Mouse (Mus musculus): ENCODE measurements around the gene Mid2. TPM values are rescaled to one million over a fixed set of nuclear protein-coding genes. Genes with fewer than 3 reads are reported as not detected.
A peak's percentile ranks its signal among the peaks of the same experiment; 100 is the strongest.
"Not testable (repeated sequence)": the region's sequence is repeated elsewhere in the genome, so short reads cannot be mapped to it uniquely, and the experiment has no call there.

Mid2 gene
- polyA plus RNA-seq (2012; ENCODE audit: insufficient read depth, low replicate concordance), result not detected in 2 replicates

GRCm38 (mm10) chrX:140664479-140665241 lies at the start of gene Mid2:
Mid2 (plus strand) TSS chrX:140664599.
- peaks cover 10% of the 10 kb centered on the region; the same call in 1 of the 2 replicates for H3K4me1 ChIP-seq
- TF ChIP-seq FLI1 (IDR thresholded peaks at IDR 0.05; ENCODE audit: low read length), result no peak
- H3K27me3 ChIP-seq (replicated peaks), result peaks cover 74% of the 10 kb centered on the region
- peaks cover 4% of the 10 kb centered on the region; the same call in 1 of the 2 replicates for H3K9me3 ChIP-seq
- H3K4me3 ChIP-seq (replicated peaks), result peak within 1 kb of the TSS; percentile 90
- H3K36me3 ChIP-seq (replicated peaks; ENCODE audit: low read length), result no peaks in the 10 kb centered on the region

DNA sequence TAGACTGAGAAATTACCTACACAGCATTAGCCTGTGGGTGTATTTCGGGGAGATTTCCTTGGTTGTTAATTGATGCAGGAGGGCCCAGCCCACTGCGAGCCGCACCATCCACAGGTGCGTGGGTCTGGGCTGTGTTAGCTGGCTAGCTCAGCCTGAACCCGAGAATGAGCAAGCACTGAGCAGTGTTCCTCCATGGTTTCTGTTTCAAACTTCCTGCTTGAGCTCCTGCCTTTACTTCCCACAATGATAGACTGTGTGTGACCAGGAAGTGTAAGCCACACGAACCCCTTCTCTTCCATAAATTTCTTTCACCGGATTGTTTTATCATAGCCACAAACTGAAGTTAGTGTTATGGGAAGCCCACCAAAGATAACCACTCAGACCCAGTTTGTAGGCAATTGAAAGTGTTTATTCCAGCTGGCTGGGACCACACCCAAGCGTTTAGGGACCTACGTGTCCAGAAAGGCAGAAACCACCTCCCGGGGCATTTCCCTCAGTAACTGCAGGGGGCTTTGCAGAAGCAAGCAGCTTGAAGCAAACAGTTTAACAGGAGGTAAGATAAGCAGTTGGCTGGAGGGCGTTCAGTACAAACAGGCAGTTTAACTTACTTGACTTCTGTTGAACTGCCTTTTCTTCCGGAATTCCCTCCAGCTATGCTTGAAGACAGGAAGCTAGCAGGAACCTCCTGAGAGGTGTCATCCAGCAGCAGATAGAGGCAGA lies 39.4 kb upstream of the Mid2 start:
- Histone ChIP-seq H3K9me3 (no peaks in the 10 kb centered on the region), H3K4me1 (peaks cover 6% of the 10 kb centered on the region; the same call in 1 of the 2 replicates), H3K36me3 (replicated peaks; ENCODE audit: low read length) (no peaks in the 10 kb centered on the region), H3K27me3 (replicated peaks) (peaks cover 8% of the 10 kb centered on the region), H3K4me3 (replicated peaks) (peak overlapping the region; percentile 50)
- TF ChIP-seq FLI1 (IDR thresholded peaks at IDR 0.05; ENCODE audit: low read length) (no peak), GATA1 (IDR thresholded peaks at IDR 0.05; ENCODE audit: borderline replicate concordance, low read length) (no peak)

DNA sequence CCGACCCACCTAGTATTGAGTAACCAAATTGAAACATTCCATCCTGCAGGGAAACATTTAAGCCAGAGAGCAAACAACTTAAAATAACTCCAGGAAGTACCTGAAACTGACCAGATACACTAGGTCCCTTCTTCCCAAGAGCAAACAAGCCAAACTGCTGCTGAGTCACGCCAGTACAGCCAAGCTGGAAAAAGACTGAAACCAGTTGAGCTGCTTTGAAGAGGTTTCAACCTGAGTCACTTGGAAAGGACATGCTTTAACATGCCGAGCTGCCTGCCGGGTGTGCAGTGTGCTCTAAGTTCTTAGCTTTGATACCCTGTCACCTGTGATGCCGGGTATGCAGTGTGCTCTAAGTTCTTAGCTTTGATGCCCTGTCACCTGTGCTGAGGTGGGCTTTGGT lies 26.4 kb upstream of the Mid2 start:
- Histone ChIP-seq H3K27me3 (replicated peaks) (peaks cover 7% of the 10 kb centered on the region), H3K4me3 (replicated peaks) (no peak overlapping the region), H3K4me1 (no peaks in the 10 kb centered on the region), H3K9me3 (peaks cover 4% of the 10 kb centered on the region; the same call in 1 of the 2 replicates), H3K36me3 (replicated peaks; ENCODE audit: low read length) (no peaks in the 10 kb centered on the region)
- TF ChIP-seq FLI1 (IDR thresholded peaks at IDR 0.05; ENCODE audit: low read length) (no peak), GATA1 (IDR thresholded peaks at IDR 0.05; ENCODE audit: borderline replicate concordance, low read length) (no peak)

- TF ChIP-seq FLI1 (IDR thresholded peaks at IDR 0.05; ENCODE audit: low read length) (no peak), GATA1 (IDR thresholded peaks at IDR 0.05; ENCODE audit: borderline replicate concordance, low read length) (no peak)
These were observed 24.8 kb upstream of the Mid2 start for GRCm38 (mm10) chrX:140639592-140639991.

DNA sequence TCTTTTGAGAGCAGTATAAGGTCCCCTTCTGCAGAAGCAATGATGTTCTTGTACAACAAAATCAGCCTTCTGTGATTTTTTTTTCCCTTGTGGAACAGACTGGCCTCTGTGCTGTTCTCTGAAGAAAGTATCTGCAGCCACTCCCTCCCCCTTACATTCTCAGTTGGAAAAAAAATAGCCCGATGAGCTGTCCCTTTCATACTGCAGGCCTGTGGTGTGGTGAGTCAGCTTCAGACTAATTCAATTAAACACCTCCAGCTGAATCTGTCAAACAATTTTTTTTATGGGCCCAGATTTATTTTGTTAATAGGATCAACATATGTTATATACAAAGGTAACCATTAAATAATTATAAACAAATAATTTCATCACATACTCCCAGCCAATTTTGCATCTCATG lies 3.7 kb upstream of the Mid2 start:
- Histone ChIP-seq H3K4me3 (replicated peaks) (no peak overlapping the region), H3K36me3 (replicated peaks; ENCODE audit: low read length) (no peaks in the 10 kb centered on the region), H3K27me3 (replicated peaks) (peaks cover 44% of the 10 kb centered on the region), H3K4me1 (peaks cover 10% of the 10 kb centered on the region; the same call in 1 of the 2 replicates), H3K9me3 (peaks cover 4% of the 10 kb centered on the region; the same call in 1 of the 2 replicates)
- no peak for TF ChIP-seq GATA1 (IDR thresholded peaks at IDR 0.05; ENCODE audit: borderline replicate concordance, low read length)
- TF ChIP-seq FLI1 (IDR thresholded peaks at IDR 0.05; ENCODE audit: low read length), result no peak

More at GRCm38 (mm10) chrX:140639592-140639991, 24.8 kb upstream of the Mid2 start:
- no peaks in the 10 kb centered on the region for H3K36me3 ChIP-seq (replicated peaks; ENCODE audit: low read length)
- no peaks in the 10 kb centered on the region for H3K4me1 ChIP-seq
- H3K27me3 ChIP-seq (replicated peaks), result peaks cover 4% of the 10 kb centered on the region
- peaks cover 4% of the 10 kb centered on the region; the same call in 1 of the 2 replicates for H3K9me3 ChIP-seq
- H3K4me3 ChIP-seq (replicated peaks), result no peak overlapping the region

DNA sequence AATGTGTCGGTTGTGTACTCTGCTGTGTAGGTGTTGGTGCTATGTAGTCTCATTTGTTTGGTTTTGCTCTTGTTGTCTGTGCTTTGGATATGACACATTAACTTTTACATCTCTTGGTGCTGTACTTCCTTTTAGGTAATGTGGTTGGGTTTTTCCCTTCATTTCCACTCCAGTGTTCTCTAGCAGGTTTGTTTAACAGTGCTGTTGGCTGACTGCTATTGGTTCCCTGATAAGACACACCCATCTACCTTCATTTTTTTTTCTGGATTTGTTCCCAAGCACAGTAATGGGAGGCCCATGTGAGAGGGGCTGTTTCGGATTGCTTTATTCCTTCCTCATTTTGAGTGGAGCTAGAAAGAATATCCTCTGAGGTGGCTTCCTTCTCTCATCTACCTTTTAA lies 883 bp upstream of the Mid2 start:
- Histone ChIP-seq H3K4me1 (peaks cover 10% of the 10 kb centered on the region; the same call in 1 of the 2 replicates), H3K27me3 (replicated peaks) (peaks cover 68% of the 10 kb centered on the region), H3K9me3 (peaks cover 4% of the 10 kb centered on the region; the same call in 1 of the 2 replicates), H3K36me3 (replicated peaks; ENCODE audit: low read length) (no peaks in the 10 kb centered on the region), H3K4me3 (replicated peaks) (no peak overlapping the region)
- TF ChIP-seq GATA1 (IDR thresholded peaks at IDR 0.05; ENCODE audit: borderline replicate concordance, low read length), result no peak
- no peak for TF ChIP-seq FLI1 (IDR thresholded peaks at IDR 0.05; ENCODE audit: low read length)

DNA sequence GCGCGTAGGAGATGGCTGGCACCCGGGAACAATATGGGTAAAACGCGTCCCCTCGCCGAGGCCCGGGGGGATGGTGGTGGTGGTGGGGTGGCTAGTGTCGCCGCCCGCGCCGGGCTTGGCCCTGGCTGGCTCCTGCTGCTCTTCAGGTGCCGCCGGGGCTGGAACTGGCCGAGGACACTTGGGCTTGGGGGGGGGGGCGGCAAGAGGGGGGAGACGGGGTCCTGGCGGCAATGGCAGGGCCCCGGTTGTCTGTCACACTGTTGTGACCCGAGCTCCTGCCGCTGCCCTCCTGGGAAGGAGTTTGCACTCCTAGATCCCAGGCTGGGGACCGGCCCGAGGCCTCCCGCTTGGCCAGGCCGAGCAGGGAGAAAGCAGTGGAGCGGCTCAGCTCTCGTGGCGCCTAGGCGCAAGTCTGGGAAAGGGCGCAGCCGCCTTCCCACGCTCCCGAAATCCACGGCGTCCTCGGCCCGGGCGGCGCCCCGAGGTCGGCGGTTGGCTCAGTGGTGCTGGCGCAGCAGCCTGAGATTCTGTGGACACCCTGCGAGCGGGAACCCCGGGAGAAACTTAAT lies 927 bp downstream of the Mid2 start:
- Histone ChIP-seq H3K9me3 (peaks cover 4% of the 10 kb centered on the region; the same call in 1 of the 2 replicates), H3K27me3 (replicated peaks) (peaks cover 69% of the 10 kb centered on the region), H3K4me1 (peaks cover 10% of the 10 kb centered on the region; the same call in 1 of the 2 replicates), H3K4me3 (replicated peaks) (peak overlapping the region; percentile 90), H3K36me3 (replicated peaks; ENCODE audit: low read length) (no peaks in the 10 kb centered on the region)
- TF ChIP-seq GATA1 (IDR thresholded peaks at IDR 0.05; ENCODE audit: borderline replicate concordance, low read length) (no peak), FLI1 (IDR thresholded peaks at IDR 0.05; ENCODE audit: low read length) (no peak)

- TF ChIP-seq GATA1 (IDR thresholded peaks at IDR 0.05; ENCODE audit: borderline replicate concordance, low read length), result no peak
- TF ChIP-seq FLI1 (IDR thresholded peaks at IDR 0.05; ENCODE audit: low read length), result no peak
- Histone ChIP-seq H3K27me3 (replicated peaks) (peaks cover 20% of the 10 kb centered on the region), H3K9me3 (no peaks in the 10 kb centered on the region), H3K36me3 (replicated peaks; ENCODE audit: low read length) (no peaks in the 10 kb centered on the region), H3K4me1 (no peaks in the 10 kb centered on the region), H3K4me3 (replicated peaks) (no peak overlapping the region)
These were observed 11.0 kb downstream of the Mid2 start for GRCm38 (mm10) chrX:140675444-140675843.

- no peaks in the 10 kb centered on the region for H3K36me3 ChIP-seq (replicated peaks; ENCODE audit: low read length)
- no peaks in the 10 kb centered on the region for H3K4me1 ChIP-seq
- no peaks in the 10 kb centered on the region for H3K9me3 ChIP-seq
- no peak for TF ChIP-seq GATA1 (IDR thresholded peaks at IDR 0.05; ENCODE audit: borderline replicate concordance, low read length)
- no peak for TF ChIP-seq FLI1 (IDR thresholded peaks at IDR 0.05; ENCODE audit: low read length)
- H3K27me3 ChIP-seq (replicated peaks), result peaks cover 4% of the 10 kb centered on the region
- no peak overlapping the region for H3K4me3 ChIP-seq (replicated peaks)
These were observed 23.9 kb downstream of the Mid2 start for GRCm38 (mm10) chrX:140688335-140688734.

- not testable (repeated sequence) for H3K4me3 ChIP-seq (replicated peaks); H3K4me1 ChIP-seq; H3K36me3 ChIP-seq (replicated peaks; ENCODE audit: low read length); H3K9me3 ChIP-seq
- peaks cover 12% of the 10 kb centered on the region for H3K27me3 ChIP-seq (replicated peaks)
These were observed 33.6 kb downstream of the Mid2 start for GRCm38 (mm10) chrX:140697872-140698463.
